Comparison of ENCODE assay signal across 10 mouse cellular contexts in the genomic region with DNA sequence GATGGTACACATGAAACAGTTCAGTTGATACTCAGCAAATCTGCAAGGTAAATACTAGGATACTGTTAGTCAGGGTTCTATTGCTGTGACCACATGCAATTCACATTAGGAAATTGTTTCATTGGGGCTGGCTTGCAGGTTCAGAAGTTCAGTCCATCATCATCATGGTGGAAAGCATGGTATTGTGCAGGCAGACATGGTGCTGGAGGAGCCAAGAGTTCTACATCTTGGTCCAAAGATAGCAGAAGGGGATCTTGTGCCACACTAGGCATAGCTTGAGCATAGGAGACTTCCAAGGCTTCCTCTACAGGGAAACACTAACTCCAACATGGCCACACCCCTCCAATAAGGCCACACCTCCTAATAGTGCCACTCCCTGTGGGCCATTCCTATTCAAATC.
"Had no signal": no experiment of that assay in that cellular context is flagged by ENCODE, and none has a peak within 500 bp of the region (broad histone marks: within the 10 kb centered on the region; RNA-seq: fewer than 3 reads in every experiment).

No protein-coding gene starts in this region.

- H3K36me3 ChIP-seq: liver, embryonic 13.5 days had no signal

- H3K4me2 ChIP-seq: liver, embryonic 13.5 days; midbrain, embryonic 11.5 days had no signal

- H3K4me1 ChIP-seq: liver, embryonic 13.5 days had no signal

- H3K4me3 ChIP-seq: left cerebral cortex, adult 2 months; liver, embryonic 13.5 days had no signal

- H3K27ac ChIP-seq: left cerebral cortex, adult 2 months; liver, embryonic 13.5 days had no signal

- H3K9ac ChIP-seq: liver, embryonic 13.5 days had no signal

- H3K9me3 ChIP-seq: liver, embryonic 13.5 days had no signal

- DNase-seq: kidney, postnatal 14 days; kidney, postnatal 4 days; liver, embryonic 13.5 days; lung, adult 2 months; lung, postnatal 14 days; midbrain, embryonic 14.5 days; thymus, adult 18-20 months; thymus, postnatal 36 days had no signal
